Mouse (Mus musculus): Measurements from ENCODE around the gene Pdzrn3.

Pdzrn3 gene

GRCm38 (mm10) chr6:101257418-101257817 is 120.3 kb downstream of the Pdzrn3 start:
- DNase-seq (ENCODE audit: low spot score in 2 of 2) = no peak

- no peak for DNase-seq (ENCODE audit: low spot score in 2 of 2)
Measured at GRCm38 (mm10) chr6:101254652-101255051, 123.0 kb downstream of the Pdzrn3 start.

- peak; percentile 57 to 62 for DNase-seq (ENCODE audit: low spot score in 2 of 2)
Measured at GRCm38 (mm10) chr6:101251916-101252603, 125.6 kb downstream of the Pdzrn3 start.

GRCm38 (mm10) chr6:101251160-101251559 is 126.5 kb downstream of the Pdzrn3 start:
- no peak for DNase-seq (ENCODE audit: low spot score in 2 of 2)

GRCm38 (mm10) chr6:101246137-101246536 is 131.6 kb downstream of the Pdzrn3 start:
- no peak for DNase-seq (ENCODE audit: low spot score in 2 of 2)

GRCm38 (mm10) chr6:101244355-101244754 is 133.3 kb downstream of the Pdzrn3 start:
- no peak for DNase-seq (ENCODE audit: low spot score in 2 of 2)

- DNase-seq (ENCODE audit: low spot score in 2 of 2) = no peak
Measured at GRCm38 (mm10) chr6:101243189-101243815, 134.4 kb downstream of the Pdzrn3 start.

GRCm38 (mm10) chr6:101236641-101237246 is 141.0 kb downstream of the Pdzrn3 start:
- no peak for DNase-seq (ENCODE audit: low spot score in 2 of 2)

GRCm38 (mm10) chr6:101236230-101236629 is 141.5 kb downstream of the Pdzrn3 start:
- no peak for DNase-seq (ENCODE audit: low spot score in 2 of 2)

GRCm38 (mm10) chr6:101234349-101234748 is 143.3 kb downstream of the Pdzrn3 start:
- no peak for DNase-seq (ENCODE audit: low spot score in 2 of 2)

GRCm38 (mm10) chr6:101233680-101234079 is 144.0 kb downstream of the Pdzrn3 start:
- no peak for DNase-seq (ENCODE audit: low spot score in 2 of 2)

GRCm38 (mm10) chr6:101227294-101227855 is 150.3 kb downstream of the Pdzrn3 start:
- no peak for DNase-seq (ENCODE audit: low spot score in 2 of 2)

- DNase-seq (ENCODE audit: low spot score in 2 of 2) = no peak
Measured at GRCm38 (mm10) chr6:101220307-101220706, 157.4 kb downstream of the Pdzrn3 start.

- no peak for DNase-seq (ENCODE audit: low spot score in 2 of 2)
Measured at GRCm38 (mm10) chr6:101219004-101219403, 158.7 kb downstream of the Pdzrn3 start.

GRCm38 (mm10) chr6:101218197-101218596 is 159.5 kb downstream of the Pdzrn3 start:
- no peak for DNase-seq (ENCODE audit: low spot score in 2 of 2)

- DNase-seq (ENCODE audit: low spot score in 2 of 2) = no peak
Measured at GRCm38 (mm10) chr6:101217756-101218155, 159.9 kb downstream of the Pdzrn3 start.

GRCm38 (mm10) chr6:101215436-101215791 is 162.3 kb downstream of the Pdzrn3 start:
- no peak for DNase-seq (ENCODE audit: low spot score in 2 of 2)

GRCm38 (mm10) chr6:101214734-101215435 is 162.8 kb downstream of the Pdzrn3 start:
- DNase-seq (ENCODE audit: low spot score in 2 of 2) = no peak

- DNase-seq (ENCODE audit: low spot score in 2 of 2) = no peak
Measured at GRCm38 (mm10) chr6:101213066-101213465, 164.6 kb downstream of the Pdzrn3 start.

GRCm38 (mm10) chr6:101212086-101212485 is 165.6 kb downstream of the Pdzrn3 start:
- no peak for DNase-seq (ENCODE audit: low spot score in 2 of 2)

- DNase-seq (ENCODE audit: low spot score in 2 of 2) = no peak
Measured at GRCm38 (mm10) chr6:101211361-101211841, 166.3 kb downstream of the Pdzrn3 start.

GRCm38 (mm10) chr6:101198943-101199298 is 178.8 kb downstream of the Pdzrn3 start:
- peak in 1 of 2 experiments; percentile 30 for DNase-seq (ENCODE audit: low spot score in 2 of 2)
